Mouse (Mus musculus): ENCODE measurements at regions not wholly inside any gene's neighbourhood (a gene's known extent, or its start where the extent isn't known, plus 50 kb on each side); places are given as distances from the start of the nearest gene placed in this dataset.

- DNase-seq = peak in 1 of 2 experiments; percentile 24
Observed at GRCm38 (mm10) chr2:75603175-75603871, 55.7 kb upstream of the Hnrnpa3 start.

- peak in 1 of 2 experiments; percentile 27 for DNase-seq
Observed at GRCm38 (mm10) chr2:75605634-75606033, 53.4 kb upstream of the Hnrnpa3 start.

- DNase-seq = no peak
Observed at GRCm38 (mm10) chr2:75607010-75607915, 51.8 kb upstream of the Hnrnpa3 start.

- no peak for DNase-seq
Observed at GRCm38 (mm10) chr2:75607958-75608357, 51.1 kb upstream of the Hnrnpa3 start.

- no peak for DNase-seq
Observed at GRCm38 (mm10) chr2:75608482-75608881, 50.6 kb upstream of the Hnrnpa3 start.

- DNase-seq = no peak
Observed at GRCm38 (mm10) chr2:75609150-75609946, 49.7 kb upstream of the Hnrnpa3 start.

All from thymus, adult 18-20 months (tissue).